Mouse (Mus musculus) c-Kit-positive CD71-positive TER-119-positive erythroid progenitor cells, embryonic 14.5 days (primary cell): ENCODE data around the gene Faim2.
A peak's percentile ranks its signal among the peaks of the same experiment; 100 is the strongest.

Experiments used
- DNase-seq: peaks from one replicate; pipeline ENCODE4 v3.0.0-alpha.2; 2013; ENCODE audit warnings: low spot score

The Faim2 gene

DNA sequence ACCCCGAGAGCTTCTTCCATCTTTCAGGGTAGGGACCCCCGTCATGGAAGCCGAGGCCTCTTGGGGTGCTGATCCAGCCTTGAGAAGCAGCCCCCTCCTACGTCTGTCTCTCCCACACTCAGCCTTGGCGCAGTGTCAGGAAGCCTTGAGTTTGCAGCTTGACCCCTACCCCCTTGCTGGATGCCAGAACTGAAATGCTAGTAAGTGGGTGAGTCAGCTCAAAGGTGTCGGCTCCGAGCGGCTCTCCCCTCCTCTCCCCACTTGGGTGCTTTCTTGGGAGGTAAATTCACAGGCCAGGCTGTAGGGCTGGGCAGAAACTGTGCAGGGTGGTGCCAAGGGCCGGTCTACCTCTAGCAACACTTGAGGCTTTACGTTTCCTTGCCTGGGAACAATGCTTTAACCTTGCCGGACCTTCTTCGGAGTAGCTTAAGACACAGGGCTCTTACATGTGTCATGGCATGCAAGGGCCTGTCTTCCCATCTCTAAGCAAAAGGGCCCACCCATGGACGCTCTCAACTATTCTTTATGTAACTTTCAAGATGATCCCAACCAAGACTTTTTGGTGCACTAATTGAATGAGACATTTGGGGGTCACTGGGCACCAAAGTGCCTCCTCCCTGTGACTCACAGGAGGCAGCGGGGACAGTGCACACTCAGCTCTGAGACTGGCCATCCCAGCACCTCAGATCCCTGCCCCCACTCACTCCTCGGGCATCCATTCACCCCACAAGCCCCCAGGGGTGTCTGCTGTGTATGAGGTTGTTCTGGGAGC is 22.5 kb downstream of the Faim2 start:
- DNase-seq = no peak

DNA sequence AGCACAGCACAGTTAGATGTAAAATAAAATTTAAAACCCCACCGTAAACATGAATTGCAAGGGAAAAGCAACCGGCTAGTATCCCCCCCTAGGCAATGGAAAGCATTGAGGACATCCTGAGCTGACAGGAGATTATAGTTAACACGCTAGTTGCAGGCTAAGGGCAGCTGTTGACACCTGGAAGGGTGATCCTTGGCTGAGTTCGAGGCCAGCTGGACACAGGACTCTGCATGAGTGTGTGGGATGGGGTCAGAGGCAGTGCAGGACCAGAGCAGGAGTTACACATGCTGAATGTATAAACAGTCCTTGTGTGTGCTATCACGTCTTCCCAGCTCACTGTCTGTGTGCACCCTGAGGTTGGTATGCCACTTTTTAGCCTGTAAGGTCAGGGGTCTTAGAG is 24.7 kb downstream of the Faim2 start:
- no peak for DNase-seq

DNA sequence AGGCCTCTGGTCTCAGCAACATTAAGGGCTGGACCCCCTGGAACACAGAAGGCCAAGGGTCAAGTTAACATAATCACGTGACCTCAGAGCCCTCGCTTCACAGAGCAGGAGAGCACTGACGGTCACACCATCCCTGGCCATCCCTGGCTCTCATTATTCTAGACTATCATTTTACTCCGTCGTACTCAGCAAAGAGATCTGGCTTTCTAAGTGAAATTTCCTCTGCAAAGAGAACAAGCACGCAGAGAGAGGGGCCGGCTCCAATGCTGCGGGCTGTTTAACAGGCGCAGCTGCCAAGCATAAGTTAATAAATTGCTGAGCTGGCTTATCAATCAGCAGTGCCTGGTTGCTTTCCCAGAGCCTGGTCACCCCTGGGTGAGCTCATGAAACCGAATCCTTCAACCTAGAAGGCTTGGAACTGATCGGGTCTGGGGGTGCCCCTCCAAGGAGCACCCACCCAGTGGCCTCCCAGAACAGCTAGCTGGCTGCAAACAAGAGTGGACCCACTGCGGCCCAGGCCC is 25.6 kb downstream of the Faim2 start:
- DNase-seq = no peak

DNA sequence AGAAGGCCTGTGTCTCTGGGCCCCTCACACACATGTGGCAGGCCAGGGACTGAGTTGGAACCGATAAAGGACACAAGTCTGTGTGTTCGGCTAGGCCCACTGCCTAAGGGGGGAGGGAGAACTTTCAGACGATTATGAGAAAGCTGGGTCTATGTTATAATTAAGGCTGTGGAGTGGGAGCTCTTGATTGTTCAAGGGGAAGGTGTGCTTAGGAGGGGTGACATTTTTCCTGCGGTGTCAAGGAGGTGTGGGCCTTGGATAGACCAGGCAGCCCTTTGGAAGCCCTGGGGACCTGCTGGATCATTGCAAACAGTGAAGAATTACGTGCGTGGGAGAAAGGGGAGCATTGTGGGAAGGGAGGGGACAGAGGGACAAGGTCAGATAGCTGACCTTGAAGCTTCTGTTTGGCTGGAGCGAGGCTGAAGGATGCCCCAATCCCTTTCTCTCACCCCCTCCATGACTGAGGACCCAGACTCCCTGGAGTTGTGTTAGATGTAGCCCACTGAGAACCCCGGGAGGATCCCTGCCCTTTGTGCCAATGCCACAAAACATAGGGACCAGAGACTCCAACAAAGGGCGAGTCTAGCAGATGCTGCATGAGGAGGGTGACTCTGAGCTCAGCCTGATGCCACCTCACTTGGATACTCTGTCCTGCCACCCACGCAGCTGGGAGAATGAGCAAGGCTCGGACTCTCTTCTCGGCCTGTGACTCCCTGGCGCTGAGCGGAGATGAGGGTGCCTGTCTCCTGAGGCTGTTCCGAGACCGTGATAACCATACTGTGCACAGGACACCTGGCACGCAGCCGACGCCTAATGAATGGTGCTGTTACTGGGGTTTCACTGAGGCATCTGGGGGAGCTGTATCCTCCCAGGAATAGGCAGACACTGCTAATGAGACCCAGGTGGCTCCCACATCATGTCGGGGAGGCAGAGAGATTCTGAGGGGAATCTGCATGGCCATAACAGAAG is 26.4 kb downstream of the Faim2 start:
- DNase-seq = no peak

DNA sequence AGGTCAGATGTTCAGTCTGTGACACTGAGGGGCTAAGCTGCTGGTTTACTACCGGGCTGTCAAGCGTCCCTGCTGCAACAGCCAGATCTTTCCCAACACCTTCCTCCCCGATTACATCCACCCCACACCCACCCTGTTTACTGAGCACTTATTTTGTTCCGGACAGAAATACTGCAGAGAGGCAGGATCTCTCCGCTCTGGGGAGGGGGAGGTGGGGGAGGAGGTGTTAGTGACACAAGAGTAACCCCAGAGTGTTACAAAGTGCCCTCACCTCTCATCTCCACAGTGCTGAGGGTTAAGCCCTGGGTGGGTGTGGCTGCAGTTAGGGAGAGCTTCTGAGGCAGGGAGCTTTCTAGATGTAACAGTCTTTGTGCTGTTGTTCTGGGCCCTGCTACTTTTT is 27.6 kb downstream of the Faim2 start:
- DNase-seq = no peak

DNA sequence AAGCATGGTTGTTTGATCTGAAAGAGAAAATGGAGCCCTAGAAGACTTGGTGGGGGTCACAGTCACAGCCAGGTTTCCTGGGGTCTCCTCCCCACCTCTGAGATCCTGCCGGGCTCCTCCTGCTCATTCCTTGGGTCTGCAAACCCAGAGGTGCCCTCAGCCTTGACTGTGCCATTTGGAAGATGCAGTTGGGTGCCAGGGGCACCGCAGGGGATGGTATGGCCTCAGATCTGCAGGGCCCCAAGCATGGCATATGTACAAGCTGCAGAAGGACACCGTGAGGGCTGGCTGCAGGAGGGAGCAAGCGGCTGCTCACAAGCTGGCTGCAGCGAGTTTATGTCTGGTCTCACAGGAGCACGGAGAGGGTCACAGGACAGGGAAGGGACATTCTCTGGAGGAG is 28.2 kb downstream of the Faim2 start:
- DNase-seq = no peak

DNA sequence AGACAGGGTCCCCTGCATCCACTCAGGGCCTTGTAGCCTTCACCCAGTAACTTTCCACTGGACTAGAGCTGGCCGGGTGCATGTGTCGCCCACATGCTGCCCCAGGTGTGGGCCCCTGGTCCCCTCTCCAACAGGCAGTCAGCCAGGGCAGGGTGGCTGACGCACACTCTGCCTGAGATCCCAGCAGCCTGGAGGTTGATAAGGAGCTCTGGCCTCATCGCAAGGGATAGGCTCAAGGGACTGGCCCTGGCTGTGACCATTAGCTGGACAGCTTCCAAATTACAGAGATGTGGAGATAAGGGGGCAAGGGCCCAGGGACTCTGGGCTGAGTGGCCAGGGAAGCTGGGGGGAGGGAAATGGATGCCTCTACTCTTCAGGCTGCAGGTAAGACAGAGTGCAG is 29.2 kb downstream of the Faim2 start:
- DNase-seq = no peak

DNA sequence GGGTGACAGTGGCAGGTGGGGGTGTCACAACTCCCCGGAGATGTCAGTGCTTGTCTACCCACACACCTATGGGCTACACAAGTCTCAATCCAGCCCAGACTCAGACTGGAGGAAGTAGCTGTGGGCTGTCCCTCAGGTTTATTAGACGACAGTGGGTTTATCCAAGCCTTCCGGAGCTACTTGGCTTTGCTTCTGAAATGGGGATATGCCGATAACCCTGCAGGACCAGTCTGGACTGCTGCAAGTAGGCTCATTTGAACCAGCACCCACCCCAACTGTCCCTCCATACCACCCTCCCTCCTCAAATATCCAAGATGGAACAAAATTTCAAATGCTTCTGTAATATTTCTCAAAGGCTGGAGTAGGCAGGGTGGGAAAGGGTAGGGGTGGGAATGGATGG is 29.6 kb downstream of the Faim2 start:
- DNase-seq = no peak

DNA sequence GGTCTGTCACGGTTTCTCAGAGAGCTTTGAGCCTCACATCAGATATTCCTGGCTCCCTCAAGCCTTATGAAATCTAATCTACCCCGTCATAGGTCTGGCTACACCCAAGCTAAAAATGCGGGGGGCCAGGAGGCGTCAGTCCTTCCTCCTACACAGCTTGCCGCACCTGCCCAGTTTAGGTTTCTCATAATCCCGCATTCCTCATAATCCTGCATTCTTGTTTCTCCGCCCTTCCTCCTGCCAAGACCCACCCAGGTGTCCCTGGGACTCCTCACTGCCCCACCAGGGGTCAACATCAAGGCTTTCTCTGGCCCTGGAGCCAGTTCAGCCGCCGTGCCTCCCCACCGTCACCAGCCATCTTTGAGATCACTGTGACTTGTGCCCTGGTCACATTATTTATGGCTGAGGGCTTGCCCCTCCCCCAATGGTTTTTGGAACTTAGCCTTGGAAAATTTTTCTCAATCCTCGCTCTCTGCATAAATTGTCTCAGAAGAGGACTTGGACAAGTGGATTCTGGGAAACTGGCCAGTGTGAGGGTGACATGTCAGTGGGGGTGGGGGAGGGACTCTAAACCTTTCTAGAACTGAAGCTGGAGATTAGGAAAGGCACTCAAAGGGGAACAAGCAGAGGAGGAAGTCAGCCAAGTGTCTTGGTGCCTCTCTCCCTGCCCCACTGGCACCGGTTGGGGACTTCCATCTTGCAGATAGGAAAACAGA is 30.3 kb downstream of the Faim2 start:
- DNase-seq = no peak

DNA sequence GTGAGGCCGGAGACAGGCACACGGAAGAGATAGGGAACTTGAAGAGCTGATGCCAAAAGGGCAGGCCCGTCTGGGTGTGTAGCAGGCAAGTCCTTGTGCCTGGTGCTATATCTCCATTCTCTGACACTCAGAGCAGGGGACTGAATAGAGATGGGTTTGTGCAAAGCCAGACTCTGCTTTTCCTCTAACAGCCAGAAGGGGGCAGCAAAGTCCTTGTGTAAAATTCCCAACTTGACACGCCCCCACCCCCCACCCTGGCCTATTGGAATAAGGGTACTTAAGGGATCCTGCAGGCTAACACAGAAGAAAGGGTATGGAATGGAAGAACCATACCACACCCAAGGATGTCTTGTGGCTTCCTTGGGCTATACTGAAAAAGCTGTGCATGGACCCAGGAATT is 30.9 kb downstream of the Faim2 start:
- DNase-seq = peak; percentile 36

DNA sequence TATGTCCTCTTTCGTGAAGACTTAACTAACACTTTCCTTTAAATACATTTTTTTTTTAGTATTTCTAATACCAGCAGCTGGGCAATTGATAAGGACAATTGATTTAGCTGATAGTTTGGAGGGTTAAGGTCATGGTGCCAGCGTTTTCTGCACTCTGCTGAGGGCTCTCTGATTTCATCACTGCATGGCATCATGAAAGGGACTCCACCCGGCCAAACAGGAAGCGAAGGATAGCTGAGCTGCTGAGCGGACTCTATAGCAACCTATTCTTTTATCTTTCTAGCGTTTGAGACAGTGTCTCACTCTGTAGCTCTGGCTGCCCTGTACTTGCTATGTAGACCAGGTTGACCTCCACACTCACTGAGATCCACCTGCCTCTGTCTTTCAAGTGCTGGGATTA is 43.2 kb downstream of the Faim2 start:
- no peak for DNase-seq

DNA sequence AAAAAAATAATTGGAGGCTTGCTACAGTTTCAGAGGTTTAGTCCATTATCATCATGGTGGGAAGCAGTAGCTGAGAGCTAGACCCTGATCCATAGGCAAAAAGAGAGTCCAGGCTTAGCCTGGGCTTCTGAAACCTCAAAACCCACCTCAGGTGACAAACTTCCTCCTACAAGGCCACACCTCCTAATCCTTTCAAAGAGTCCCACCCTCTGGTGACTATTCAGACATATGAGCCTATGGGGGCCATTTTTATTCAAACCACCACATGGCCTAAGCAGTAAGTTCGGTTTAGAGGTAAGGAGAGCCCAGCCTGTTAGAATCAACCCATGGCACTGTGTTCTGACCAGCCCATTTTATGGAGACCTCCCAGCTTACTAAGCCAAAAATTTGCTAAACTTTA is 52.2 kb downstream of the Faim2 start:
- no peak for DNase-seq

DNA sequence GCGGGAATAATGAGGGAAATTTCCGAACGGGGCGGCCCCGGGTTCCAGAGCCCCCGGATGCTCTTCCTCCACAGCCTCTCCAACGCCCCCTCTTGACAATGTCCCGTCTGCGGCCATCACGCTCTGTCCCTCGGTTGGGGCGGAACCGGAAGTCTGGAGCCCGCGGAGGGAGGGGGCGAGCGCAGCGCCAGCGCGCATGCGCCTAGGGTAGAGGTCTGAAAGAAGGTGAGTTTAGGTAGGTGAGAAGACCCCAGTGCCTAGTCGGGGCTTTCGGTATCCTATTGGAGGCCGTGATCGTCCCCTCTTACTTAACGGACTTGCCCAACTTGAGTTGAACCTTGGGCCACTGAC is 53.4 kb downstream of the Faim2 start, which contains the start of gene Bcdin3d:
TSS of gene Bcdin3d (minus strand) at position 155 of the 351 bp plus-strand sequence.
- peak; percentile 74 for DNase-seq

DNA sequence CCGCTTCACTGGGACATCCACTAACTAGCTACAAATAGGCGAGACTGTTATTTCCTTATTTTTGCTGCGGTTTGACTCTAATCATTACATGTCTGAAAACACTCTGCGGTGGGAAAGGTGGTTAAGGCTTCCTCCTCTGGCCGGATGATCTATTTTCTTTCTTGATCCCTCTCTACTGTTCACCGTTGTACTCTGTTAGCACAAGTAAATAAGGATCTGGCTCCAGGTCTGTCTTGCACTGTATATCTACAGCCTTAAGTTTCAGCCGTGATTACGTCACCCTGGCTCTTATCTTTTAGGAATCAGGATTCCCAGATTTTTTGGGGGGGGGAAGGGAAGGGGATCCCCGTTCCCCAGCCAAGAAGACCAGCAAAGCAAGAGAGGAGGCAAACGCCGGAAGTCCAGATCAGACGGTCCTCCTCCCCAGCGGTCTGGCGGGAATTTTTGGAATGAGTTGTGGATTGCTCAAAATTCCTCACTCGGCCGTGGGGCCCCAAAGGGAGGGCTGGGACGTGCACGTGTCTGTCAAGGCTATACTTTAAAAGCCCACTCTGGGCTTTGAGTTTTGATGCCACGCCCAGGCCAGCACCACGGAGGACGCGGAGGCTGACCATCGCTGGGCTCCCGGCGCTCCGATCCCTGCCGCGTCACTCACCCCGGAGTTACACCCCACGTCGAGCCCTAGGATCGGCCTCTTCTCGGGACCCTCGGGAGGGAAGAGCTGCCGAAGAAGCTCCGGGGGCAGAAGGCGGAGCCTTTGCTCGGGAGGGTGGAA is 54.0 kb downstream of the Faim2 start:
- no peak for DNase-seq

DNA sequence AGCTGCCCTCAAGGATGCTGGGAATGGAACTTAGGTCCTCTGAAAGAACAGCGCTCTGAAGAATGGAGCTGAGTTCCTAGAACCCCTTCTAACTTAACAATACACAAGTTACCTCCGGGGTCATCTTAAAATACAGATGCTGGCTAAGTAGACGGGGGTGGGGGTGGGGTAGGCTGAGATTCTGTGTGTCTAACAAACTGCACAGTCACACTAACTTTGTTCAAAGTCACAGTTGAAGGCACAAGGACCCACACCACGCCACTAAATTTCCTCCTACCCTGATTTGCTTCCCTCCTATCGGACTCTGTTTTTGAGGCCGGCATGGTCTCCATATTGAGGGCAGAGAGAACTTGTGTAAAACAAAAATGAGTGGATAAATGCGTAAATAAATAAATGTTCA is 55.0 kb downstream of the Faim2 start:
- DNase-seq = no peak

DNA sequence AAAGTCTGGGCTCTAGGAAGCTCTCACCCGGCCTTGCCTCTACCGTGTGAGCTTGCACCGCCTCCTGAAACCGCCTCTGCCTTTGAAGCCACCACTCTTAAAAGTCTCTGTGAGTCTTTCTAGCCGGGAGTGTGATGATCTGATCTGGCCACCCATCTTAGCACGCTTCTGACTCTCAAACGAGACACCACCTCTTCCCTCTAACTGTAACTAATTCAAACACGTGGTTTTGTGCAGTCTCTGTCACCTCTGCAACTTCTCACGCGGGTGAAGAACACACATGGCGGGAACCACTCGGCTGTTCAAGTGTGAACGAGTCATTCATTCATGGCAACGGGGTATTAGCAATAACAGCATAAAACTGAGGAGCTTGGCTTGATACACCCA is 56.3 kb downstream of the Faim2 start:
- no peak for DNase-seq

DNA sequence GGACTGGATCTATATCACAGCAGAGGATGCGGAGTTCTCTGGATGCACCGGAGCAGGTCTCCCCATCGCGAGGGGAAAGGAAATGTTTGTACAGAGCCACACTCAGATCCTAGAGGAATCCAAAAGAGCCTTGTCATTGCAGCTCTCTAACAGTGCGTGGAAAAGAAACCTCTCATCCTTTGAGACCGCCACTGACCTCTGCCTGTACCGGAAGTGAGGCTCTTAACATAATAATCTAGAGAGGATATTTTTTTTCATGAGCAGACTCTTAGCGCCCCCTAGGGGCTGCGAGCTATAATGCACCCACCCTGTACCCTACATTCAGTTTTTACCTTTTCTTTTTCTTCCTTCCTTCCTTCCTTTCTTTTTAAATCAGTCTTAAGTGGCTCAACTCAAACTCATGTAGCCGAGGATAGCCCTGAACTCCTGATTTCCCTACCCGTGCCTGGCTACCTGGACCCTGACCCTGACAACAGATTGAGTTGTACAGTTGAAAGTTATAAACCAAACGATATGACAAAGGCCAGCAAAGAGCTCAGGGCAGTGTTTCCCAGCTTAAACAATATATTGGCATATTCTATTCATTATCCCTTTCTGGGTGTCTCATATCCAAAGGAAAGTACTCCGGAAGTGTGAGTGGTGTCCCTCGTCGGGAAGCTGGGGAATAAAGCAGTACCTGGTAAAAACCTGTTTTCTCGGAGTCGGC is 56.8 kb downstream of the Faim2 start:
- peak; percentile 44 for DNase-seq

DNA sequence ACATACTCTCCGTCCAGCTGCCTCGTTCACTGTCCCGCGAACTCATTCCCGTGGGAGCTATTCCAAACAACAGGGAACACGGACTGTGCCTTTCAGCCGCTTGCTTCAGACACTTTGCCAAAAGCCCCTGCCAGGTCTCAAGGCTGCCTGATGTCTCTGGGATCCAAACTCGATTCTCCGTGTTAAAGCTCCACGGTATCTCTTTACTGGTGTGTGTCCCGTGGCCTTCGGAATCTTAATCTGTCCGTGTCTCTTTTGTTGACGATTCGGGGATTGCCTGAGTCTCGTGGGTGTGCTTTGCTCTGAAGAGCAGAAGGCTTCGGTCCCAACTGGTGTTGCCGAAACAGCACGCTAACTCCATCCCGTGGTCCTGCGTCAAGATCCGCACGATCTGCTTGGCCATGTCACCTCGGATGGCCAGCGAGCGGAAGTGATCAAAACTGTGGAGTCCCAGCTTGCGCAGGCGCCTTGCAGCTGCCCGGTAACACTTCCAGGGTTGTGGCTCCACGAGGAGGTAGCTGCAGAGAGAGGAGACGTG is 57.7 kb downstream of the Faim2 start:
- no peak for DNase-seq

DNA sequence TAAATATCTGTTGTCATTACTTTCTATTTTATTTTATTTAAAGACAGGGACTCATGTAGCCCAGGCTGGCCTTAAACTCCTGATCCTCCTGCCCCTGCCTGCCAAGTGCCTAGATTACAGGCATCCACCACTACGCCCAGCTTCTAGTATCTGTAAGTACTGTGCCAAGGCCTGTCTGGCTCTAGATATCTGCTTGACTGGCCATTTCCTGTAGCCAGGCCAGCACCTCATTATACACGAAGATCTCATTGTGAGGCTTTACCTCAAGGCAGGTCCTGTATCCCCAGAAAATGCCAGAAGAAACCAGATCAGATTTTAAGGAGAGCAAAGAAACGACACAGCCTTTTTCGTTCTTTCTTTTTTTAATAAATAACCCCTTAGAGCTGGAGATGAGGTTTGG is 58.2 kb downstream of the Faim2 start:
- DNase-seq = no peak

DNA sequence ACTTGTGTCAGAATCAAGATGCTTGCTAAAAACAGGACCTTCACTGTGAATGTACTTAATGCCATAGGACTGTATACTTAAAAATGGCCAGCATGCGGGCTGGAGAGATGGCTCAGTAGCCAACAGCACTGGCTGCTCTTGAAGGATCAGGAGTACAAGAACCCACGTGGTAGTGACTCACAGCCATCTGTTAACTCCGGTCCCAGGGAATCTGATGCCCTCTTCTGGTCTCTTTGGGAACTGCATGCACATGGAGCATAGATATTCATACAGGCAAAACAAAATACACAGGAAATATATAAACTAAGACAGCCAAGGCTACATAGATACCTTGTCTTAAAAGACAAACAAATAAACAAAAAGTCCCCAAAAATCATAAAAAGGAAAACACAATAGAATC is 58.9 kb downstream of the Faim2 start:
- peak; percentile 74 for DNase-seq

DNA sequence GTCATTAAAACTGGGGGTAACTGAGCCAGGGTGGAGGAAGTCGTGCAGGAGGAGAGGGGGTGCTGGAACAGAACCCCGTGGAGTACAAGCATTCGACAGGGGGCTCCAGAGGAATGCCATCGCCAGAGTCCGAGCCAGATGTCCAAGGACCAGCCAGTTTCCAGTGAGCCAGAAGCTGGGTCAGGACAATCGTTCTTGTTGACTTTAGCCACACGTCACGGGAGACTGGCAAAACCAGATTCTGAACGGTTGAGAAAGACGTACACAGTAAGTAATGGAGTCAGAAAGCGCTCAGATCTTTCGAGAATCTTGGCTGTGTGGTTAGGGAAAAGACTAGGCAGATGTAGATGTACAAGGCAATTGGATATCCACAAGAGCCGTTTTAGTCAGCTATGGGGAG is 64.8 kb downstream of the Faim2 start:
- no peak for DNase-seq
